Mouse (Mus musculus): ENCODE data around the gene Gal3st4. TPM values are rescaled to one million over a fixed set of nuclear protein-coding genes. Genes with fewer than 3 reads are reported as not detected.

Gal3st4 gene
- 1.3 and 1.8 TPM in 2 replicates for polyA plus RNA-seq (2014; fragmentation: Nextera tagmentation; extraction: Ambion mirVana)

DNA sequence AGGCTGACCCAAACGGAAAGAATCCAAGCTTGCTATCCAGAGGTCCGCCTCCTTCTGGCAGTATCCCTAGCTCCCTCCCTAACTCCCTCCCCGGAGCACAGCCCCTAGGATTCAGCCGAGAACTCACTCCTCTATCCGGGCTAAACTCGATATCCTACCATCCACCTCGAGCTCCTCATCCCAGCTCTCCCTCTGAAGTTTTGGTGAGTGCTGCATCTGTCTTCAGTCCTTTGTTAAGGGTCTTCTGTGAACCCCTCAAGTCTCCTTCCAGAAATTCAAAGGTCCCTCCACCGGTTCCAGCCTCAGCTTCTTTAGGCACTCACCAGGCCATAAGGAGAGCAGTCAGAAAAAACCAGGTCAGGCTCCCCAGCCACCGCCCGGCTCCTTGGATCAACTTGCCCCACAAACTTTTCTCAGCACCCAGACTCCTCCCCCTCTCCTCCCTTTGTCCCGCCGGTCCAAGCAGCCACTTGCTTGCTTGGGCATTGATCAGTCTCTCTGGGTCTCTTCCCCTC, at the start of gene Gal3st4:
TSS of gene Gal3st4 (minus strand) at position 432 of the 515 bp plus-strand sequence.
- Histone ChIP-seq H3K4me2 (ENCODE audit: low read length) (peak within 1 kb of the TSS; percentile 34), H3K27ac (ENCODE audit: low read depth, low read length) (no peak within 1 kb of the TSS), H3K27me3 (replicated peaks; ENCODE audit: control insufficient read depth, insufficient read depth, low read length) (no peaks in the 10 kb centered on the region), H3K4me1 (ENCODE audit: control insufficient read depth, insufficient read depth, low read length) (peaks cover 28% of the 10 kb centered on the region), H3K36me3 (ENCODE audit: control insufficient read depth, insufficient read depth, low read length) (peaks cover 18% of the 10 kb centered on the region), H3K4me3 (ENCODE audit: low read depth, low read length) (0 out of 2 replicates have a peak within 1 kb of the TSS, but pooled peaks have one; percentile 0), H3K9ac (ENCODE audit: low read length) (peak within 1 kb of the TSS; percentile 29; the same call in 1 of the 2 replicates), H3K9me3 (replicated peaks; ENCODE audit: control insufficient read depth, low read length) (no peaks in the 10 kb centered on the region)
- 1% methylated on average over 12 of the region's 12 CpGs for WGBS
- DNase-seq (ENCODE audit: low spot score) (peak; percentile 24), ATAC-seq (peak; percentile 45; the same call in 1 of the 2 replicates)

GRCm38 (mm10) chr5:138312795-138313194, 40.2 kb upstream of the Gal3st4 start:
- no peaks in the 10 kb centered on the region for H3K9me3 ChIP-seq (replicated peaks; ENCODE audit: control insufficient read depth, low read length)
- no peaks in the 10 kb centered on the region for H3K27me3 ChIP-seq (replicated peaks; ENCODE audit: control insufficient read depth, insufficient read depth, low read length)
- no peaks in the 10 kb centered on the region for H3K36me3 ChIP-seq (ENCODE audit: control insufficient read depth, insufficient read depth, low read length)
- WGBS: 87% methylated on average over 3 of the region's 3 CpGs
- no peak for ATAC-seq
- H3K4me3 ChIP-seq (ENCODE audit: low read depth, low read length): no peak overlapping the region
- no peak overlapping the region for H3K27ac ChIP-seq (ENCODE audit: low read depth, low read length)
- H3K4me2 ChIP-seq (ENCODE audit: low read length): no peak overlapping the region
- H3K4me1 ChIP-seq (ENCODE audit: control insufficient read depth, insufficient read depth, low read length): no peaks in the 10 kb centered on the region
- H3K9ac ChIP-seq (ENCODE audit: low read length): no peak overlapping the region
- no peak for DNase-seq (ENCODE audit: low spot score)

- no peak for DNase-seq (ENCODE audit: low spot score)
- no peak overlapping the region for H3K9ac ChIP-seq (ENCODE audit: low read length)
- no peak overlapping the region for H3K4me2 ChIP-seq (ENCODE audit: low read length)
- no peaks in the 10 kb centered on the region for H3K36me3 ChIP-seq (ENCODE audit: control insufficient read depth, insufficient read depth, low read length)
- H3K27me3 ChIP-seq (replicated peaks; ENCODE audit: control insufficient read depth, insufficient read depth, low read length): no peaks in the 10 kb centered on the region
- H3K4me3 ChIP-seq (ENCODE audit: low read depth, low read length): no peak overlapping the region
- H3K27ac ChIP-seq (ENCODE audit: low read depth, low read length): no peak overlapping the region
- no peaks in the 10 kb centered on the region for H3K9me3 ChIP-seq (replicated peaks; ENCODE audit: control insufficient read depth, low read length)
- WGBS: 91% methylated on average over 2 of the region's 2 CpGs
- no peaks in the 10 kb centered on the region for H3K4me1 ChIP-seq (ENCODE audit: control insufficient read depth, insufficient read depth, low read length)
- no peak for ATAC-seq
Observed at GRCm38 (mm10) chr5:138299613-138300012, 27.0 kb upstream of the Gal3st4 start.

DNA sequence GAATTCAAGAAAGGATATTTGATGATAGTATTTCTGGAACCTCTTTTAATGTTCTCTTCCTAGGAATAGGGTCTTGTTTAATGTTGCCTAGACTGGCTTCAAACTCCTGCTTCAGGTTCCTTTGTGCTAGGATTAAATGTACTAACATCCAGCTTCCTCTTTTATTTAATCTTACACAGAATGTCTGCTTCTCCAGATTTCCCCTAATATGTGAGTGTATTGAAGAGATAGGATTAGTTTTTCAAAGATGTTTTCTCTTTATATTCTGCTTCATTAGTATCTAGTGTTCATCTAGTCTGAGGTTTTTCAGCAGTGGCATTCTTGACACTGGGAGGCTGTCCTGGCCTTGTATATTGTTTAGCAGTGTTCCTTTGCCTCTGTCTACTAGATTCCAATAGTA, 21.5 kb upstream of the Gal3st4 start:
- H3K4me3 ChIP-seq (ENCODE audit: low read depth, low read length): no peak overlapping the region
- no peak overlapping the region for H3K9ac ChIP-seq (ENCODE audit: low read length)
- no peak overlapping the region for H3K27ac ChIP-seq (ENCODE audit: low read depth, low read length)
- no peak for DNase-seq (ENCODE audit: low spot score)
- H3K4me2 ChIP-seq (ENCODE audit: low read length): no peak overlapping the region
- H3K9me3 ChIP-seq (replicated peaks; ENCODE audit: control insufficient read depth, low read length): no peaks in the 10 kb centered on the region
- H3K36me3 ChIP-seq (ENCODE audit: control insufficient read depth, insufficient read depth, low read length): no peaks in the 10 kb centered on the region
- H3K4me1 ChIP-seq (ENCODE audit: control insufficient read depth, insufficient read depth, low read length): no peaks in the 10 kb centered on the region
- ATAC-seq: no peak
- no peaks in the 10 kb centered on the region for H3K27me3 ChIP-seq (replicated peaks; ENCODE audit: control insufficient read depth, insufficient read depth, low read length)

DNA sequence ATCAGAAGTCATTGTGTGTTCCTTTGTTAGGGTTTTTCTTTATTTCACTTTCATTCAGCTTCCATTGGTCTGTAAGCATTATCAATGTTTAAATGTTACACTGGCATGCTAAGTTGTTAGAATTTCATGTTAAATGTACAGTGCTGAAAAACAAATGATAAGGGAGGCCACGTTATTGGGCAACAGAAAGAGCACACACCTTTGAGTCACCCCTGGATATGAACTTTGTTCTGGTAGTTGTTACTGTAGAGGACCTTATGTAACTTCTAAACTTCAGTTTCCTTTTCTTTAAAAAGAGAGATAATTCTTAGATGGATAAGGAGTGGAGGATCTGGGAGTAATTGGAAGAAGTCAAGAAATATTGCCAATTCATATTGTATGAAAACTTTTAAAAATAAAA, 19.0 kb upstream of the Gal3st4 start:
- Histone ChIP-seq H3K36me3 (ENCODE audit: control insufficient read depth, insufficient read depth, low read length) (no peaks in the 10 kb centered on the region), H3K27ac (ENCODE audit: low read depth, low read length) (no peak overlapping the region), H3K27me3 (replicated peaks; ENCODE audit: control insufficient read depth, insufficient read depth, low read length) (no peaks in the 10 kb centered on the region), H3K4me1 (ENCODE audit: control insufficient read depth, insufficient read depth, low read length) (no peaks in the 10 kb centered on the region), H3K9me3 (replicated peaks; ENCODE audit: control insufficient read depth, low read length) (no peaks in the 10 kb centered on the region), H3K4me2 (ENCODE audit: low read length) (no peak overlapping the region), H3K9ac (ENCODE audit: low read length) (no peak overlapping the region), H3K4me3 (ENCODE audit: low read depth, low read length) (no peak overlapping the region)
- 86% methylated on average over 1 of the region's 1 CpGs for WGBS
- DNase-seq (ENCODE audit: low spot score): no peak
- ATAC-seq: no peak

- 67% methylated on average over 3 of the region's 3 CpGs for WGBS
- no peak for ATAC-seq
- no peak overlapping the region for H3K9ac ChIP-seq (ENCODE audit: low read length)
Observed at GRCm38 (mm10) chr5:138287861-138288260, 15.2 kb upstream of the Gal3st4 start.

DNA sequence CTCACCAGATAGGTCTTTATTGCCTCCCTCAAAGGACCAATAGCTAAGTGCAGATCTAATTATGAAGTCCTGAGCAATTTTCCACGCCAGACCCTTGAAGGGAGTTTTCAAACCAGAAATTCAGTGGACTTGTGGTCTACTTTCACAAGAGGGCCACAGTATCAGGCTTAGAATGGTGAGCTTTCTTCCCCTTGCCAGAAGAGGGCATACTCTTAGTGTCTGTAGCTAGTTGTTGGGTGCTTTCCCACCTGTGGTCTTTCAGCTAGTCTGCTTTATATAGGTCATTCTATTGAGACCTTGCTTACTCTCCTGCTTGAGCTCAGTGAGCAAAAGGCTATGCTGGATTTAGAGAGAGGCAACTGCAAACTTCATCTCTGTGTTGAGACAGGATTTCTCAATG, 10.9 kb upstream of the Gal3st4 start:
- no peak overlapping the region for H3K4me3 ChIP-seq (ENCODE audit: low read depth, low read length)
- H3K27ac ChIP-seq (ENCODE audit: low read depth, low read length): no peak overlapping the region
- DNase-seq (ENCODE audit: low spot score): no peak
- no peak overlapping the region for H3K4me2 ChIP-seq (ENCODE audit: low read length)
- no peaks in the 10 kb centered on the region for H3K27me3 ChIP-seq (replicated peaks; ENCODE audit: control insufficient read depth, insufficient read depth, low read length)
- 0 out of 2 replicates have a peak, but pooled peaks cover 8% of the 10 kb centered on the region for H3K9me3 ChIP-seq (replicated peaks; ENCODE audit: control insufficient read depth, low read length)
- no peak for ATAC-seq
- 58% methylated on average over 1 of the region's 1 CpGs for WGBS
- H3K4me1 ChIP-seq (ENCODE audit: control insufficient read depth, insufficient read depth, low read length): peaks cover under 1% of the 10 kb centered on the region
- no peak overlapping the region for H3K9ac ChIP-seq (ENCODE audit: low read length)
- no peaks in the 10 kb centered on the region for H3K36me3 ChIP-seq (ENCODE audit: control insufficient read depth, insufficient read depth, low read length)

More at GRCm38 (mm10) chr5:138287861-138288260, 15.2 kb upstream of the Gal3st4 start:
- Histone ChIP-seq H3K4me1 (ENCODE audit: control insufficient read depth, insufficient read depth, low read length) (no peaks in the 10 kb centered on the region), H3K4me3 (ENCODE audit: low read depth, low read length) (no peak overlapping the region), H3K9me3 (replicated peaks; ENCODE audit: control insufficient read depth, low read length) (no peaks in the 10 kb centered on the region), H3K36me3 (ENCODE audit: control insufficient read depth, insufficient read depth, low read length) (no peaks in the 10 kb centered on the region), H3K27me3 (replicated peaks; ENCODE audit: control insufficient read depth, insufficient read depth, low read length) (no peaks in the 10 kb centered on the region), H3K4me2 (ENCODE audit: low read length) (no peak overlapping the region), H3K27ac (ENCODE audit: low read depth, low read length) (no peak overlapping the region)
- no peak for DNase-seq (ENCODE audit: low spot score)

DNA sequence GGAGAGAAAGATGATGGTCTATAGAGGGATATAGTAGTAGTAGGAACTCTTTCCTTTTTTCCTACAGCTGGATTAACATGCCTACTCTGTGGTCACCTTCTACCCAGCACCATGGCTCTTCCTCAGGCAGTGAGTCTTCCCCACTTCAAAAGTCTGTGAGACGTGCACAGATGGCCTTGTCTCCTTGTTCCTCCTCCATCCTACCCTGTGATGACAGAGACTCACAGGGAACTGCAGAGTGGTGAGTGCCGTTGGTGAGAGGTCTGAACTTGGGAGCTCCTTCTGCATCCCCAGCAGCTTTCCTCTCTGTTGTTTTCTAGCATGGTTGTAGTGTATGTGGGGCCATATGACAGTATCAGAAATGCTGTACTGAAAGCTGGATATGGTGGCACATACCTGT, 9.2 kb upstream of the Gal3st4 start:
- peaks cover 13% of the 10 kb centered on the region; the same call in 1 of the 2 replicates for H3K36me3 ChIP-seq (ENCODE audit: control insufficient read depth, insufficient read depth, low read length)
- H3K27ac ChIP-seq (ENCODE audit: low read depth, low read length): no peak overlapping the region
- ATAC-seq: no peak
- DNase-seq (ENCODE audit: low spot score): no peak
- peaks cover 18% of the 10 kb centered on the region for H3K4me1 ChIP-seq (ENCODE audit: control insufficient read depth, insufficient read depth, low read length)
- WGBS: 96% methylated on average over 2 of the region's 2 CpGs
- H3K4me3 ChIP-seq (ENCODE audit: low read depth, low read length): no peak overlapping the region
- 0 out of 2 replicates have a peak, but pooled peaks cover 8% of the 10 kb centered on the region for H3K9me3 ChIP-seq (replicated peaks; ENCODE audit: control insufficient read depth, low read length)
- H3K27me3 ChIP-seq (replicated peaks; ENCODE audit: control insufficient read depth, insufficient read depth, low read length): no peaks in the 10 kb centered on the region
- H3K4me2 ChIP-seq (ENCODE audit: low read length): no peak overlapping the region
- no peak overlapping the region for H3K9ac ChIP-seq (ENCODE audit: low read length)

GRCm38 (mm10) chr5:138280829-138281228, 8.2 kb upstream of the Gal3st4 start:
- WGBS: 93% methylated on average over 15 of the region's 15 CpGs
- Histone ChIP-seq H3K4me3 (ENCODE audit: low read depth, low read length) (no peak overlapping the region), H3K4me1 (ENCODE audit: control insufficient read depth, insufficient read depth, low read length) (peaks cover 28% of the 10 kb centered on the region), H3K27ac (ENCODE audit: low read depth, low read length) (no peak overlapping the region), H3K9ac (ENCODE audit: low read length) (no peak overlapping the region), H3K9me3 (replicated peaks; ENCODE audit: control insufficient read depth, low read length) (0 out of 2 replicates have a peak, but pooled peaks cover 8% of the 10 kb centered on the region), H3K4me2 (ENCODE audit: low read length) (no peak overlapping the region), H3K36me3 (ENCODE audit: control insufficient read depth, insufficient read depth, low read length) (peaks cover 15% of the 10 kb centered on the region; the same call in 1 of the 2 replicates), H3K27me3 (replicated peaks; ENCODE audit: control insufficient read depth, insufficient read depth, low read length) (no peaks in the 10 kb centered on the region)
- no peak for DNase-seq (ENCODE audit: low spot score)
- ATAC-seq: no peak
